Mouse (Mus musculus) MEL (cell line): ENCODE data around the gene Gpr62. TPM values are rescaled to one million over a fixed set of nuclear protein-coding genes. Genes with fewer than 3 reads are reported as not detected.

ENCODE experiments used
- DNase-seq: peaks from one replicate; pipeline ENCODE4 v3.0.0; 2011; ENCODE audit warnings: low read depth, low spot score
- H3K27ac ChIP-seq: 2 replicates; pipeline ENCODE4 v1.5.1; 2012; ENCODE audit warnings: low read depth, mild to moderate bottlenecking, control low read depth, low read length, moderate library complexity; ENCODE audit not compliant: control insufficient read depth
- H3K27me3 ChIP-seq, 2 experiments: fragments of 150-350 bp in 1 of 2; sonication (generic) in 1 of 2; 2 replicates each; pipeline ENCODE4 v1.6.1; 2012; ENCODE audit warnings: low read length in 2 of 2, mild to moderate bottlenecking in 2 of 2, improper control_type of control experiment in 1 of 2, moderate library complexity in 1 of 2; ENCODE audit not compliant: insufficient read depth in 2 of 2, control insufficient read depth in 1 of 2
- H3K36me3 ChIP-seq, 2 experiments: 2 replicates each; pipeline ENCODE4 v1.6.1; 2012 to 2014; ENCODE audit warnings: low read length in 2 of 2, improper control_type of control experiment in 1 of 2, inconsistent platforms in 1 of 2, mild to moderate bottlenecking in 1 of 2; ENCODE audit not compliant: insufficient read depth in 2 of 2, control insufficient read depth in 1 of 2
- H3K4me1 ChIP-seq, 2 experiments: fragments of 150-350 bp in 1 of 2; sonication (generic) in 1 of 2; 2 replicates each; pipeline ENCODE4 v1.6.1; 2012; ENCODE audit warnings: low read length in 2 of 2, improper control_type of control experiment in 1 of 2, mild to moderate bottlenecking in 1 of 2; ENCODE audit not compliant: insufficient read depth in 2 of 2, control insufficient read depth in 1 of 2
- H3K4me3 ChIP-seq, 2 experiments: fragments of 150-350 bp in 1 of 2; sonication (generic) in 1 of 2; 2 replicates each; pipeline ENCODE4 v1.5.1; 2012; ENCODE audit warnings: low read depth in 2 of 2, low read length in 2 of 2, mild to moderate bottlenecking in 2 of 2, moderate library complexity in 2 of 2, control low read depth in 1 of 2, improper control_type of control experiment in 1 of 2; ENCODE audit not compliant: control insufficient read depth in 1 of 2, insufficient read depth in 1 of 2
- H3K79me2 ChIP-seq: 2 replicates; pipeline ENCODE4 v1.6.1; 2012; ENCODE audit warnings: mild to moderate bottlenecking, low read length, moderate library complexity; ENCODE audit not compliant: control insufficient read depth, poor library complexity, insufficient read depth
- H3K9ac ChIP-seq: 2 replicates; pipeline ENCODE4 v1.6.1; 2012; ENCODE audit warnings: low read depth, mild to moderate bottlenecking, control low read depth, low read length, moderate library complexity; ENCODE audit not compliant: control insufficient read depth, poor library complexity, severe bottlenecking
- H3K9me3 ChIP-seq: fragments of 150-350 bp; sonication (generic); replicated peaks from 2 replicates; pipeline ENCODE4 v1.6.1; 2012; ENCODE audit warnings: mild to moderate bottlenecking, low read length, improper control_type of control experiment, moderate library complexity; ENCODE audit not compliant: insufficient read depth
- BHLHE40 ChIP-seq: IDR thresholded peaks from 2 replicates; pipeline ENCODE4 v1.6.1; 2012; ENCODE audit warnings: low read depth, mild to moderate bottlenecking, inconsistent platforms, low read length, improper control_type of control experiment, borderline replicate concordance
- CTCF ChIP-seq, 3 experiments: IDR thresholded peaks in 2 of 3; conservative IDR thresholded peaks in 1 of 3; 2 replicates each; pipeline ENCODE4 v1.5.1; 2011 to 2012; ENCODE audit warnings: low read length in 3 of 3, low read depth in 2 of 3, mild to moderate bottlenecking in 2 of 3, improper control_type of control experiment in 1 of 3, inconsistent platforms in 1 of 3, mixed read lengths in 1 of 3, moderate library complexity in 1 of 3; ENCODE audit not compliant: control insufficient read depth in 1 of 3, insufficient read depth in 1 of 3, poor library complexity in 1 of 3, severe bottlenecking in 1 of 3
- ELF1 ChIP-seq: IDR thresholded peaks from 2 replicates; pipeline ENCODE4 v1.6.1; 2014; ENCODE audit warnings: low read depth, mild to moderate bottlenecking, inconsistent platforms, low read length, improper control_type of control experiment, moderate library complexity
- EP300 ChIP-seq, 2 experiments: IDR thresholded peaks; 2 replicates each; pipeline ENCODE4 v1.6.1; 2011; ENCODE audit warnings: improper control_type of control experiment in 2 of 2, low read length in 2 of 2, low read depth in 1 of 2, mild to moderate bottlenecking in 1 of 2
- GABPA ChIP-seq: IDR thresholded peaks from 2 replicates; pipeline ENCODE4 v1.6.1; 2012; ENCODE audit warnings: low read depth, mild to moderate bottlenecking, inconsistent platforms, low read length, improper control_type of control experiment, moderate library complexity
- HCFC1 ChIP-seq: IDR thresholded peaks from 2 replicates; pipeline ENCODE4 v1.6.1; 2012; ENCODE audit warnings: low read depth, mild to moderate bottlenecking, inconsistent platforms, low read length, improper control_type of control experiment, moderate library complexity
- KAT2A ChIP-seq: conservative IDR thresholded peaks from 2 replicates; pipeline ENCODE4 v1.6.1; 2012; ENCODE audit warnings: low read depth, low read length, improper control_type of control experiment, inconsistent platforms
- MAX ChIP-seq: IDR thresholded peaks from 2 replicates; pipeline ENCODE4 v1.6.1; 2011; ENCODE audit warnings: low read length, improper control_type of control experiment
- MAZ ChIP-seq: IDR thresholded peaks from 2 replicates; pipeline ENCODE4 v1.6.1; 2012; ENCODE audit warnings: low read depth, mild to moderate bottlenecking, inconsistent platforms, low read length, improper control_type of control experiment
- MEF2A ChIP-seq: IDR thresholded peaks from 2 replicates; pipeline ENCODE4 v1.6.1; 2014; ENCODE audit warnings: low read depth, mild to moderate bottlenecking, inconsistent platforms, low read length, improper control_type of control experiment; ENCODE audit not compliant: poor library complexity, insufficient replicate concordance, severe bottlenecking; ENCODE audit errors: extremely low read depth
- MXI1 ChIP-seq: IDR thresholded peaks from 2 replicates; pipeline ENCODE4 v1.6.1; 2011; ENCODE audit warnings: mild to moderate bottlenecking, low read depth, low read length, improper control_type of control experiment
- MYC ChIP-seq: IDR thresholded peaks from 2 replicates; pipeline ENCODE4 v1.6.1; 2011; ENCODE audit warnings: low read depth, mild to moderate bottlenecking, low read length, improper control_type of control experiment, moderate library complexity
- NELFE ChIP-seq: IDR thresholded peaks from 2 replicates; pipeline ENCODE4 v1.6.1; 2011; ENCODE audit warnings: low read depth, low read length, improper control_type of control experiment
- NRF1 ChIP-seq: IDR thresholded peaks from 2 replicates; pipeline ENCODE4 v1.6.1; 2014; ENCODE audit warnings: low read depth, mild to moderate bottlenecking, inconsistent platforms, low read length, improper control_type of control experiment, moderate library complexity; ENCODE audit not compliant: poor library complexity, insufficient read depth, severe bottlenecking
- POLR2A ChIP-seq, 2 experiments: IDR thresholded peaks; 2 replicates each; pipeline ENCODE4 v1.6.1; 2011 to 2012; ENCODE audit warnings: low read length in 2 of 2, mild to moderate bottlenecking in 2 of 2, control low read depth in 1 of 2, improper control_type of control experiment in 1 of 2, low read depth in 1 of 2, moderate library complexity in 1 of 2; ENCODE audit not compliant: control insufficient read depth in 1 of 2, insufficient read depth in 1 of 2, poor library complexity in 1 of 2
- SIN3A ChIP-seq: IDR thresholded peaks from 2 replicates; pipeline ENCODE4 v1.6.1; 2012; ENCODE audit warnings: low read length, improper control_type of control experiment, inconsistent platforms
- TBP ChIP-seq: IDR thresholded peaks from 2 replicates; pipeline ENCODE4 v1.8.0; 2011; ENCODE audit warnings: low read depth, low read length, improper control_type of control experiment
- TCF12 ChIP-seq: IDR thresholded peaks from 2 replicates; pipeline ENCODE4 v1.6.1; 2014; ENCODE audit warnings: low read depth, mild to moderate bottlenecking, inconsistent platforms, low read length, improper control_type of control experiment, moderate library complexity
- USF1 ChIP-seq: IDR thresholded peaks from 2 replicates; pipeline ENCODE4 v1.6.1; 2014; ENCODE audit warnings: low read depth, mild to moderate bottlenecking, inconsistent platforms, low read length, improper control_type of control experiment, moderate library complexity
- USF2 ChIP-seq, 2 experiments: IDR thresholded peaks; 2 replicates each; pipeline ENCODE4 v1.6.1; 2011 to 2012; ENCODE audit warnings: improper control_type of control experiment in 2 of 2, low read length in 2 of 2, borderline replicate concordance in 1 of 2, inconsistent platforms in 1 of 2, low read depth in 1 of 2, mild to moderate bottlenecking in 1 of 2; ENCODE audit not compliant: insufficient read depth in 1 of 2
- ZC3H11A ChIP-seq: IDR thresholded peaks from 2 replicates; pipeline ENCODE4 v1.6.1; 2012; ENCODE audit warnings: low read depth, mild to moderate bottlenecking, inconsistent platforms, low read length, improper control_type of control experiment
- ZKSCAN1 ChIP-seq: IDR thresholded peaks from 2 replicates; pipeline ENCODE4 v1.6.1; 2012; ENCODE audit warnings: low read depth, mild to moderate bottlenecking, inconsistent platforms, low read length, improper control_type of control experiment, moderate library complexity
- ZMIZ1 ChIP-seq: IDR thresholded peaks from 2 replicates; pipeline ENCODE4 v1.6.1; 2012; ENCODE audit warnings: low read depth, mild to moderate bottlenecking, inconsistent platforms, low read length, improper control_type of control experiment, moderate library complexity
- ZNF384 ChIP-seq: IDR thresholded peaks from 2 replicates; pipeline ENCODE4 v1.6.1; 2012; ENCODE audit warnings: low read depth, mild to moderate bottlenecking, inconsistent platforms, low read length, improper control_type of control experiment
- polyA plus RNA-seq, 2 experiments: library from polyadenylated mRNA; stranded (reverse) in 1 of 2; unstranded in 1 of 2; fragments of >175 nt in 1 of 2; fragments of >200 nt in 1 of 2; gene quantifications; 2 replicates each; pipeline versions ENCODE4 v1.2.1 to v1.2.4; 2012; ENCODE audit warnings: low replicate concordance in 2 of 2, low read depth in 1 of 2; ENCODE audit not compliant: insufficient read length in 2 of 2, insufficient read depth in 1 of 2, missing spikeins in 1 of 2
- total RNA-seq: library from RNA; depleted of rRNA; stranded (reverse); fragments of 300-350 nt; gene quantifications from 2 replicates; pipeline ENCODE4 v1.2.3, GENCODE M21; 2012

Gene Gpr62
- total and polyA plus RNA-seq, 3 experiments = 0.10 TPM; not detected in 2

DNA sequence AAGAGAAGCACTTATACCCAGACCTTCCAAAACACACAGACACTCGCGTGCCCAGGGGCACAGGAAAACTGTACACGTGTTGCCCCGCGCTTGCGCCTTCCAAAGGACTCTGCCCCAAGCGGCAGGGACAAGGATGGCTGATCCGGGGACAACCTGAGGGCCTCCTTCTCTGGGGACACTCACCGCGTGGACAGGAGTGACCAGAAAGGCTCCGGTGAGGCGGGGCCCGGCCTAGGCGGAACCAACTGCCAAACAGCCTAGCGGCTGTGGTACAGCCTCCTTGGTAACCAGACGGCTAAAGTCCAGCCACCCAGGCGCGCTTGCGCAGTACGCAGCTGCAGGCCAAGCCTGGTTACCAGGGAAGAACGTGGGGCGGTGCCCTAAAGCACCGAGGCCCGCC lies 18.4 kb downstream of the Gpr62 start, which contains the start of the genes Abhd14b and Abhd14a:
TSS of gene Abhd14b (plus strand) at position 112 of the 400 bp plus-strand sequence.
TSS of gene Abhd14a (minus strand) at position 331 of the 400 bp plus-strand sequence.
- TF ChIP-seq NELFE = peak; percentile 68
- no peak for TF ChIP-seq ELF1
- no peak for TF ChIP-seq MAZ
- TF ChIP-seq MYC = peak; percentile 91
- TF ChIP-seq CTCF (IDR thresholded peaks at IDR 0.05 in 2 of 3, conservative IDR thresholded peaks at IDR 0.05 in 1 of 3; ENCODE audit: control insufficient read depth in 1 of 3, insufficient read depth in 1 of 3, low read depth in 2 of 3, low read length in 3 of 3, poor library complexity in 1 of 3, severe bottlenecking in 1 of 3) = peak; percentile 29 to 59 (median 30); a peak in 5 of 6 replicates
- no peak for TF ChIP-seq EP300 (IDR thresholded peaks at IDR 0.05; ENCODE audit: low read depth in 1 of 2, low read length in 2 of 2)
- peak; percentile 49 for TF ChIP-seq HCFC1
- TF ChIP-seq MXI1 = peak; percentile 97
- TF ChIP-seq TCF12 = 0 out of 2 replicates have a peak, but pooled peaks have one; percentile 7
- peak; percentile 50; the same call in 1 of the 2 replicates for TF ChIP-seq BHLHE40
- peak; percentile 90 for TF ChIP-seq SIN3A
- TF ChIP-seq USF1 = peak; percentile 77
- TF ChIP-seq NRF1 = peak; percentile 76
- no peak for TF ChIP-seq ZKSCAN1
- no peak for TF ChIP-seq USF2 (IDR thresholded peaks at IDR 0.05; ENCODE audit: borderline replicate concordance in 1 of 2, insufficient read depth in 1 of 2, low read depth in 1 of 2, low read length in 2 of 2)
- TF ChIP-seq TBP = peak; percentile 38; the same call in 1 of the 2 replicates
- TF ChIP-seq MAX = peak; percentile 95
- TF ChIP-seq POLR2A (IDR thresholded peaks at IDR 0.05; ENCODE audit: control insufficient read depth in 1 of 2, insufficient read depth in 1 of 2, low read depth in 1 of 2, low read length in 2 of 2, poor library complexity in 1 of 2) = peak; percentile 75 to 78; a peak in 2 of 4 replicates
- H3K27me3 ChIP-seq = no peaks in the 10 kb centered on the region
- H3K36me3 ChIP-seq = peaks cover 0 to 2% of the 10 kb centered on the region in 2 experiments; a peak in 2 of 4 replicates
- H3K9ac ChIP-seq = peak within 1 kb of the TSS; percentile 83
- 0 out of 2 replicates have a peak within 1 kb of the TSS, but pooled peaks have one; percentile 20 for H3K27ac ChIP-seq
- H3K9me3 ChIP-seq = no peaks in the 10 kb centered on the region
- peaks cover 3% of the 10 kb centered on the region; the same call in 1 of the 2 replicates for H3K79me2 ChIP-seq
- H3K4me1 ChIP-seq = peaks cover 0 to 8% of the 10 kb centered on the region in 2 experiments; a peak in 1 of 4 replicates
- H3K4me3 ChIP-seq = peak within 1 kb of the TSS; percentile 70 to 96
- DNase-seq = peak; percentile 91

- no peak for DNase-seq
- peaks cover 0 to 2% of the 10 kb centered on the region in 2 experiments; a peak in 2 of 4 replicates for H3K36me3 ChIP-seq
- H3K9me3 ChIP-seq = no peaks in the 10 kb centered on the region
- H3K9ac ChIP-seq = no peak overlapping the region
- H3K27me3 ChIP-seq = no peaks in the 10 kb centered on the region
- TF ChIP-seq KAT2A (no peak), GABPA (no peak), MEF2A (no peak), TCF12 (no peak), CTCF (IDR thresholded peaks at IDR 0.05 in 2 of 3, conservative IDR thresholded peaks at IDR 0.05 in 1 of 3; ENCODE audit: control insufficient read depth in 1 of 3, insufficient read depth in 1 of 3, low read depth in 2 of 3, low read length in 3 of 3, poor library complexity in 1 of 3, severe bottlenecking in 1 of 3) (no peak), ELF1 (no peak), MAX (no peak), ZC3H11A (no peak), ZMIZ1 (no peak), POLR2A (IDR thresholded peaks at IDR 0.05; ENCODE audit: control insufficient read depth in 1 of 2, insufficient read depth in 1 of 2, low read depth in 1 of 2, low read length in 2 of 2, poor library complexity in 1 of 2) (no peak), NELFE (no peak), BHLHE40 (no peak), ZKSCAN1 (no peak), ZNF384 (no peak), NRF1 (no peak)
- no peak overlapping the region for H3K27ac ChIP-seq
- H3K4me1 ChIP-seq = peaks cover 0 to 8% of the 10 kb centered on the region in 2 experiments; a peak in 1 of 4 replicates
- H3K4me3 ChIP-seq = no peak overlapping the region
- H3K79me2 ChIP-seq = peaks cover 3% of the 10 kb centered on the region; the same call in 1 of the 2 replicates
These were observed 20.9 kb downstream of the Gpr62 start for GRCm38 (mm10) chr9:106444836-106445235.
